ENCODE assay signal across 9 mouse cellular contexts in the genomic region with DNA sequence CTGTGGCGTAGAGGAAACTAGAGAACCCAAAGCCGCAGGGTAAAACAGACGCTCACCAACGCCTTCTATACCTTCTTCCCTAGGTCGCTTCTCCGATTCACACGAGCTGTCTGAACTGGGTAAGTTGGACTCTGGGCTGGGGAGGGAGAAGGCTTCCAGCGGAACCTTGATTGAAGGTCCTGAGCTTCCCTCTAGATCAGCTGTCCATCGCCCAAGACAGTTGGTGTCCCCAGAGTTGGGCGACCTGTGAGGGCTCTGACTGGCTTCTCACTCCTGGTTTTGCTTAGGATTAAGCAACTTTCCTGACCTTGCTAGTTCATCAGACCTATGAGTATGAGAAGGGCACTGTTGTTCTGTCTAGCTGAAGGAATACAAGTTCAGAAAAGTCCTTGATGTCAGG. TPM values are rescaled to one million over a fixed set of nuclear protein-coding genes. Genes with fewer than 3 reads are reported as not detected.
A peak's percentile ranks its signal among the peaks of the same experiment; 100 is the strongest.
DNase-seq lines count a peak whose midpoint lies in the region; ATAC-seq and TF ChIP-seq lines count a peak whose summit lies in the region.
"Had no signal": no experiment of that assay in that cellular context is flagged by ENCODE, and none has a peak within 500 bp of the region (broad histone marks: within the 10 kb centered on the region; RNA-seq: fewer than 3 reads in every experiment).

No protein-coding gene starts in this region.

- H3K4me2 ChIP-seq in embryonic facial prominence, embryonic 12.5 days (replicated peaks), result peak overlapping the region; percentile 90
- H3K4me2 ChIP-seq in intestine, embryonic 15.5 days (replicated peaks), result peak overlapping the region; percentile 89
- H3K4me2 ChIP-seq in neural tube, embryonic 13.5 days, result peak overlapping the region; percentile 98

- no peak for DNase-seq in lung, adult 2 months
- DNase-seq in lung, postnatal 25 days (ENCODE audit: low spot score), result no peak
- no peak for DNase-seq in thymus, adult 18-20 months
- DNase-seq in left cerebral cortex, postnatal 4 days, result no peak
- DNase-seq in cerebellum, adult 18-20 months, result no peak

- H3K9me3 ChIP-seq in embryonic facial prominence, embryonic 12.5 days, result no peaks in the 10 kb centered on the region
- no peaks in the 10 kb centered on the region for H3K9me3 ChIP-seq in intestine, embryonic 15.5 days
- H3K9me3 ChIP-seq in neural tube, embryonic 13.5 days, result no peaks in the 10 kb centered on the region

- no peak for ATAC-seq in embryonic facial prominence, embryonic 12.5 days (ENCODE audit: insufficient number of reproducible peaks, insufficient read depth, low FRiP score, low TSS enrichment)
- ATAC-seq in intestine, embryonic 15.5 days, result no peak
- ATAC-seq in neural tube, embryonic 13.5 days (ENCODE audit: low read depth), result no peak

- no peak for TF ChIP-seq CTCF in lung, adult 2 months (IDR thresholded peaks at IDR 0.05; ENCODE audit: insufficient read depth, low read length)

- peak overlapping the region; percentile 70 for H3K4me3 ChIP-seq in lung, adult 2 months (replicated peaks; ENCODE audit: extremely low read depth, low read depth, low read length)
- peak overlapping the region; percentile 71 for H3K4me3 ChIP-seq in embryonic facial prominence, embryonic 12.5 days
- H3K4me3 ChIP-seq in intestine, embryonic 15.5 days (replicated peaks), result peak overlapping the region; percentile 75
- H3K4me3 ChIP-seq in neural tube, embryonic 13.5 days, result peak overlapping the region; percentile 85

- H3K36me3 ChIP-seq in embryonic facial prominence, embryonic 12.5 days, result peaks cover 31% of the 10 kb centered on the region
- H3K36me3 ChIP-seq in intestine, embryonic 15.5 days, result 0 out of 2 replicates have a peak, but pooled peaks cover 6% of the 10 kb centered on the region
- peaks cover 38% of the 10 kb centered on the region for H3K36me3 ChIP-seq in neural tube, embryonic 13.5 days

- 8% methylated on average over 10 of the region's 10 CpGs for WGBS in lung, adult 2 months
- 10% methylated on average over 10 of the region's 10 CpGs for WGBS in embryonic facial prominence, embryonic 12.5 days
- WGBS in intestine, embryonic 15.5 days, result 6% methylated on average over 10 of the region's 10 CpGs
- WGBS in neural tube, embryonic 13.5 days, result 13% methylated on average over 10 of the region's 10 CpGs

- peaks cover 14% of the 10 kb centered on the region for H3K27me3 ChIP-seq in embryonic facial prominence, embryonic 12.5 days
- H3K27me3 ChIP-seq in intestine, embryonic 15.5 days (replicated peaks), result 0 out of 2 replicates have a peak, but pooled peaks cover 2% of the 10 kb centered on the region
- peaks cover 19% of the 10 kb centered on the region for H3K27me3 ChIP-seq in neural tube, embryonic 13.5 days

- peaks cover 12% of the 10 kb centered on the region for H3K4me1 ChIP-seq in lung, adult 2 months (ENCODE audit: control insufficient read depth, insufficient read depth, low read length)
- peaks cover 29% of the 10 kb centered on the region for H3K4me1 ChIP-seq in embryonic facial prominence, embryonic 12.5 days
- H3K4me1 ChIP-seq in intestine, embryonic 15.5 days (replicated peaks), result peaks cover 33% of the 10 kb centered on the region
- H3K4me1 ChIP-seq in neural tube, embryonic 13.5 days (replicated peaks), result peaks cover 49% of the 10 kb centered on the region

- no peak overlapping the region for H3K27ac ChIP-seq in embryonic facial prominence, embryonic 12.5 days
- peak overlapping the region; percentile 27; the same call in 1 of the 2 replicates for H3K27ac ChIP-seq in intestine, embryonic 15.5 days
- peak overlapping the region; percentile 86 for H3K27ac ChIP-seq in neural tube, embryonic 13.5 days (replicated peaks)

- TF ChIP-seq POLR2A in lung, adult 2 months (IDR thresholded peaks at IDR 0.05; ENCODE audit: borderline replicate concordance, extremely low read depth, low read depth, low read length), result no peak

- intact Hi-C loops in left cerebral cortex, postnatal 4 days (cut with DNase I), result no loop called here

- peak overlapping the region; percentile 73 for H3K9ac ChIP-seq in embryonic facial prominence, embryonic 12.5 days
- H3K9ac ChIP-seq in intestine, embryonic 15.5 days, result peak overlapping the region; percentile 69
- peak overlapping the region; percentile 85 for H3K9ac ChIP-seq in neural tube, embryonic 13.5 days

RNA-seq across cellular contexts. Expression of a gene that starts 1.1 kb away (rescaled TPM):
- polyA plus RNA-seq in lung, adult 2 months (2012; rRNA removed), result 15.9 and 18.5 TPM in 2 replicates
- polyA plus RNA-seq in embryonic facial prominence, embryonic 12.5 days (2016; fragmentation: Nextera tagmentation; extraction: Ambion mirVana), result 10.3 and 10.5 TPM in 2 replicates
- polyA plus RNA-seq in intestine, embryonic 15.5 days (2015; fragmentation: Nextera tagmentation; extraction: Ambion mirVana), result 10.0 and 11.8 TPM in 2 replicates
- polyA plus RNA-seq in neural tube, embryonic 13.5 days (2015; fragmentation: Nextera tagmentation; extraction: Ambion mirVana), result 0.74 and 1.4 TPM in 2 replicates
- total RNA-seq in left cerebral cortex, postnatal 4 days (2021), result under 1 TPM; 0.60 to 0.72 TPM

RNA-seq across cellular contexts. Expression of a gene that starts 1.3 kb away (rescaled TPM):
- polyA plus RNA-seq in lung, adult 2 months (2012; rRNA removed), result 42.8 and 47.4 TPM in 2 replicates
- 18.4 and 19.7 TPM in 2 replicates for polyA plus RNA-seq in embryonic facial prominence, embryonic 12.5 days (2016; fragmentation: Nextera tagmentation; extraction: Ambion mirVana)
- 41.6 and 45.8 TPM in 2 replicates for polyA plus RNA-seq in intestine, embryonic 15.5 days (2015; fragmentation: Nextera tagmentation; extraction: Ambion mirVana)
- polyA plus RNA-seq in neural tube, embryonic 13.5 days (2015; fragmentation: Nextera tagmentation; extraction: Ambion mirVana), result 31.6 and 35.0 TPM in 2 replicates
- 10 to 100 TPM; 34.0 to 34.5 TPM for total RNA-seq in left cerebral cortex, postnatal 4 days (2021)

RNA-seq across cellular contexts. Expression of a gene that starts 6.5 kb away (rescaled TPM):
- 3.2 and 3.3 TPM in 2 replicates for polyA plus RNA-seq in lung, adult 2 months (2012; rRNA removed)
- 4.7 and 5.4 TPM in 2 replicates for polyA plus RNA-seq in embryonic facial prominence, embryonic 12.5 days (2016; fragmentation: Nextera tagmentation; extraction: Ambion mirVana)
- polyA plus RNA-seq in intestine, embryonic 15.5 days (2015; fragmentation: Nextera tagmentation; extraction: Ambion mirVana), result 2.9 and 3.0 TPM in 2 replicates
- polyA plus RNA-seq in neural tube, embryonic 13.5 days (2015; fragmentation: Nextera tagmentation; extraction: Ambion mirVana), result 6.4 TPM in 2 replicates
- 1 to 10 TPM; 2.8 to 3.2 TPM for total RNA-seq in left cerebral cortex, postnatal 4 days (2021)

RNA-seq across cellular contexts. Expression of a gene that starts 25.3 kb away (rescaled TPM):
- 18.3 and 23.2 TPM in 2 replicates for polyA plus RNA-seq in lung, adult 2 months (2012; rRNA removed)
- polyA plus RNA-seq in embryonic facial prominence, embryonic 12.5 days (2016; fragmentation: Nextera tagmentation; extraction: Ambion mirVana), result 49.0 and 55.8 TPM in 2 replicates
- polyA plus RNA-seq in intestine, embryonic 15.5 days (2015; fragmentation: Nextera tagmentation; extraction: Ambion mirVana), result 19.4 and 21.3 TPM in 2 replicates
- polyA plus RNA-seq in neural tube, embryonic 13.5 days (2015; fragmentation: Nextera tagmentation; extraction: Ambion mirVana), result 138 and 152 TPM in 2 replicates
- total RNA-seq in left cerebral cortex, postnatal 4 days (2021), result 100 to 1,000 TPM; 306 to 339 TPM
- total RNA-seq: common myeloid progenitor, adult 5-6 weeks had no signal

RNA-seq across cellular contexts. Expression of a gene that starts 58.1 kb away (rescaled TPM):
- 37.5 and 40.7 TPM in 2 replicates for polyA plus RNA-seq in lung, adult 2 months (2012; rRNA removed)
- polyA plus RNA-seq in embryonic facial prominence, embryonic 12.5 days (2016; fragmentation: Nextera tagmentation; extraction: Ambion mirVana), result 28.8 and 29.7 TPM in 2 replicates
- 14.5 and 15.8 TPM in 2 replicates for polyA plus RNA-seq in intestine, embryonic 15.5 days (2015; fragmentation: Nextera tagmentation; extraction: Ambion mirVana)
- polyA plus RNA-seq in neural tube, embryonic 13.5 days (2015; fragmentation: Nextera tagmentation; extraction: Ambion mirVana), result 35.9 and 37.7 TPM in 2 replicates
- 10 to 100 TPM; 74.6 to 75.8 TPM for total RNA-seq in left cerebral cortex, postnatal 4 days (2021)
